Mouse (Mus musculus) mouse embryonic stem cell (cell line): ENCODE measurements around the gene Zfp78.

Experiments used
- in situ Hi-C, 2 experiments: fragments of 300-500 bp; cut with MboI; formaldehyde crosslinking; loops; 1 replicate in 1 of 2; 3 replicates in 1 of 2; pipeline ENCODE4 v1.14.3; 2019 to 2020; ENCODE audit warnings: low sequenced_read_pairs in 2 of 2, low pct_unique_long_range_greater_than_20kb in 1 of 2, mixed read lengths in 1 of 2; ENCODE audit not compliant: unreplicated experiment in 1 of 2

Gene Zfp78

DNA sequence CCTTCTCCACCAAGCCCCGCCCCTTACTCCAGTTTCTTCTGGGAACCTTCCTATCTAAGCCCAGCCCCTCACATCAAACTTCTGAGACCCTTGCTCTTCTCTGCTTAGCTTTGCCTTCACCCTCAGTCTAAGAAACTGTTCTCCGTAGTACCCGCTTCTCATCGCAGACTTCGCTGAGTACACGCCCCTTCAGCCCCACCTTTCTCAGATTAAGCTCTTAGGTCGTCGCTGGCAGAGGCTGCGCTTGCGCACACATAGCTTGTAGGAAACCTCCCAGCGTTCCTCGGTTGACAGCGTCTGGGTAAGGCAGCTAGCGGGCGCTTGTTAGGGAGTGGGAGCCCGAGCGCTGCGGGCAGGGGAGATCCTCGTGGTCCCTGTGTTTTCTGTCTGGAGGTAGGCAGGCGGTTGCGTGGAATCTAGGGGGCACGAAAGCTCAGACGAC is at the start of gene Zfp78:
TSS of gene Zfp78 (plus strand) at position 234 of the 442 bp plus-strand sequence.
- in situ Hi-C loops, result loop anchor here in 1 of 2 experiments (25.0 kb wide), 1 partner anchor 924 kb away; the partner anchor contains the start of gene Gm45844

DNA sequence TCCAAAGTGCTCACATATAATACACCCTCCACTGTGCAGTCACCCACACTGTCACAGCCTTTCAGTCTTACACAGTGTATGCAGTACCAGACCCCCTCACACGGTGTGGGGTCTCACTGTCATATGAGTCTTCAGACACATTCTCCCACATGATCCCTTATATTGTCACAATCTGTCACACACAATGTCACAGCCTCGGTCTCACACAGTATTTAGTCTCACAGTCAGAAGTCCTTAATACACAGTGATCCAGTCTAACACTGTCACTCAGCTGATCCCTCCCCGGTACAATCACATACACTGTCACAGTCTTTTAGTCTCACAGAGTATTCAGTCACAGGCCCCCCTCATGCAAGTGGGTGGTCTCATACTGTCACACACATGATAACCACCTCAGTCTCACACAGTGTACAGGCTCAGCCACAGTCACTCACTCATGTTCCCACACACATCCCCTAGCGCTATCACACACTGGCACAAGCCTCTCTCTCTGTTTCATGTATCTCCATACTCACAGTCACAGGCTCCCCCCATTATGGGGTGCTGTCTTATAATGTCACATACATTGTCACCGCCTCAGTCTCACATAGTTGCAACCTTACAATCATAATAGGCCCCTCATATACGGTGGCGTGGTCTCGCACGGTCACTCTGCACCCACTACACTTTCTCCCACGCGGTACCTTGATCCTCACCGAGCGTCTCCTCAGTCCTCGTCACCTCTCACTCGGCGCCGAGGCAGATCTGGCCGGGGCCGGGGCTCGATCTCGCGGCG is 32.4 kb upstream of the Zfp78 start:
- in situ Hi-C loops, result loop anchor here in 1 of 2 experiments (10.0 kb wide), 1 partner anchor 56 kb away; no protein-coding TSS in a partner anchor

DNA sequence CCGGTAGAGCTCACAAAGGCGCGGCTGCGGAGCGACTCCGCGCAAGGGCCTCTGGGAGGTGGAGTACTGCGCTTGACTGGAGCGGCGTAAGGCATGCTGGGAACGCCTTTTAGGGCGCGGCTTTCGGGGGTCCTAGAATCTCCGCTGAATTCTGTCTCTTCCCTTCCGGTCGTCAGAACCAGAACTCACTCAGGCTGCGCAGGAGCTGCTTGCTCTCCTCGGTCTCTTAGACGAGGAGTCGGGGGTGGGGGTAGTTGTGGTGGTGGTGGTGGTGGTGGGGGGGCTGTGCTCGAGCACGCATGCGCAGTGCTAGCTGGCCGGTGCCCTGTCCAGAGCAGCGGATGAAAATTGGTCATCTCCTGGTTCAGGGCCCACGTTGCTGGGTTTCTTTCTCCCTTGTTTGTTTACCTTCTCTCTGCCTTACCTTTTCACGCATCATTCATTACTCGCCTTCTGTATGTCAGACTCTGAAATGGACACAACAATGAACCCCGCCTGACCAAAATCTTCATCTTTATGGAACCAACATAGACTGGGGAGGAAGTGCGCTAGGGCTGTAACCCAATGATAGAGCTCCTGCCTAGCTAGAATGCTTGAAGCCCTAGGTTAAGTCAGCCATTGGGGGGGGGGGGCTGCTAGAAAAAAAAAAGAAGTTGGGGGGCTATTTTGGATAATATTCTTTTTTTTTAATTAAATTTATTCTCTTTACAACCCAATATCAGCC is 31.7 kb upstream of the Zfp78 start, which contains the start of gene Zfp583:
TSS of gene Zfp583 (minus strand) at position 53 of the 724 bp plus-strand sequence.
- in situ Hi-C loops, result loop anchor here in 1 of 2 experiments (10.0 kb wide), 1 partner anchor 57 kb away; no protein-coding TSS in a partner anchor

DNA sequence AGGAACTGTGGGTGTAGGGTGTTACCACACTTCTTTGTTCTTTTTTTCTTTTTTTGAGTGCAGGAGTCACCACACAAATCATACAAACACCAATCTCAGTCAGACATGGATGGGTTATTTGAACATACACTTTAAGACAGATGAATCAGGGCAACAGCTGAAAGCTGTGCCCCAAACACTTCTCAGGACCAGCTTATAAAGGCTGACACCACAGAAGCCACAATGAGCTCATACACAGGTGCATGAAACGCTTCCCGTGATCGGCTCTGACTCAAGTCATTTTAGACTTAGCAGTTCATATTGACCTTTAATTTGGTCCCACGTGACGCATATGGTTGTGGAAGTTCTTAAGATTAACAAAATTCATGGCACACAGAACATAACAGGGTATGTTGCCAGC is 23.2 kb upstream of the Zfp78 start:
- in situ Hi-C loops, result loop anchor here in 1 of 2 experiments (10.0 kb wide), 1 partner anchor 65 kb away; no protein-coding TSS in a partner anchor

DNA sequence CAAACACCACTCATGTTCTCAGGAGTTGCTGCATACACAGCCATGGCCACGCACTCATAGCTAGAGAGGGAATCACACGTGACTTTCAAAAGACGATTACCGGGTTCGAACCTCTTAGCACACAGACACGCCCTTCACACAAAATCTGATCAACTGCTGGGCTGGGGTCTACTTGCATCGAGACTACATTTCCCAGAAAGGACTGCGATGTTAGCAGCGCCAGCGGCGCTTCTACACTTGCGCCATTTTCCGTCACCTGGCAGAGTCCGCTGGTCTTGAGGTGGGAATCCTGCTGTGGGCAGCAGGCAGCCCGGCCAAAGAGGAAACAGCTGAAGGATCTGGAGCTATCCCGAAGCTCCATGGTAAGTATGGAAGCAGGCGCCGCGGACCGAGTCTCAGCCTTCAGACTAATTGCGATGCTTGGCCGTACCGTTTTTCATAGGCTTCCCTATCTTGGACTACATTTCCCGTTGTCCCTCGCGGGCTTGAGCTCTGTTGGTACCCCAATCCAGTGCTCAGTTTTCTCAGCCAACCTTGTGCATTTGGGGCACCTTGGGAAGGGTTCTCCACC is 19.5 kb upstream of the Zfp78 start, which contains the start of gene Gm3854:
TSS of gene Gm3854 (plus strand) at position 259 of the 571 bp plus-strand sequence.
- in situ Hi-C loops, result no loop called here

DNA sequence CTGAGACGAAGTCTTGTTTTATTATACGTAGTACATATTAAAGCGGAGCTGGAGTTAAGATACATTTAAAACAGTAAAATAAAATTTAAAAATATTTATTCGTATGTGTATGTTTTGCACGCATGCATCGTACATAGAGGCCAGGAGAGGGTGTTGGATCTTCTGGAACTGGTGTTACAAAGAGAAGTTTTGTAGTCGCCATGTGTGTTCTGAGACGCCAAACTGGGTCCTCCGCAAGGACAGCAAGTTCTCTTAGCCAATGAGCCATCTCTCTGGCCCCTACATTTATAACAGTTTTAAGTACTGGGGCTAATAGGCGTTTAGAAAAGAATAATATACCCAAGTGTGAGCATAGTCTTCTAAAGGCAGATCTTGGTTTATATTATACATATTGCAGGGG is 19.0 kb upstream of the Zfp78 start:
- in situ Hi-C loops, result no loop called here

DNA sequence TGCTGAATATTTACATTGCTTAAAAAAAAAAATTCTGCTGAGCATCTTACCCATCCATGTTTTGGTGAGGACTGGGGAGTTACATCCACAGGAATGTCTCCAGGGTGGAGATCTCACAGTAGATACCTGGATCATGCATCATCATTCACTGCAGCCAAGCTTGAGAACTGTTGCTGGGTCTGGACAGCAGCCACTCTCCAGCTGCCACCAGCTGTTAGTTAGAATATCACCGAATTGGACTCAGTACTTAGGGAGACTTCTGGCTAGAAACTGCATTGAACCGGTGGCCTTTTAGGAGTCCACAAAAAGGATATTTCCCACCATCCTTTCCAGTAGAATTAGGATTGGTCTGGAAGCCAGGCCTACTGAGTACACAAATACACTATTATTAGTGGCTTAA is 5.0 kb upstream of the Zfp78 start:
- in situ Hi-C loops, result loop anchor here (5.0 to 25.0 kb wide), 5 partner anchors 57 to 929 kb away; partner anchors contain the start of genes Olfr1349 (in 2 of the 2), Gm20715 (in 1 of the 2) and Gm45844 (in 1 of the 2)

DNA sequence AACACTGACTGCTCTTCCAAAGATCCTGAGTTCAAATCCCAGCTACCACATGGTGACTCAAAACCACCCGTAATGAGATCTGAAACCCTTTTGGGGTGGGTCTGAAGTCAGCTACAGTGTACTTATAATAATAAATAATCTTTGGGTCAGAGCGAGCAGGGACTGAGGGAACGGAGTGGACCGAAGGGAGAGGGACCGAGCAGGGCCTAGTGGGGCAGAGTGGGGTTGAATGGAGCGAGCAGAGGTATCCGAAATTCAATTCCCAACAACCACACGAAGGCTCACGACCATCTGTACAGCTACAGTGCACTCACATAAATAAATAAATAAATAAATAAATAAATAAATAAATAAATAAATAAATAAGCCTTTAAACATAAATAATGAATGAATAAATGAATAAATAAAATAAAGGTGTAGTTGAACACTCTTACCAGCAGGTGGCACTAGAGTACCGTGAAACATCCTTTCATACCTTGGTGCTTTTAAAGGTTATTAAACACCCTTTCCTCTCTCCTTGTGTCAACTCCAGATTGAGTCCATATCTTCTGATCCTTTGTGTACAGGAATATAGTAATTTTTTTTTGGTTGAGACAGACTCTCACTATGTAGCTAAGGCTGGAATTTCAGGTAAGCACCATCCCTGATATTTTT is 4.0 kb upstream of the Zfp78 start:
- in situ Hi-C loops, result loop anchor here (5.0 to 25.0 kb wide), 5 partner anchors 56 to 928 kb away; partner anchors contain the start of genes Olfr1349 (in 2 of the 2), Gm20715 (in 1 of the 2) and Gm45844 (in 1 of the 2)

DNA sequence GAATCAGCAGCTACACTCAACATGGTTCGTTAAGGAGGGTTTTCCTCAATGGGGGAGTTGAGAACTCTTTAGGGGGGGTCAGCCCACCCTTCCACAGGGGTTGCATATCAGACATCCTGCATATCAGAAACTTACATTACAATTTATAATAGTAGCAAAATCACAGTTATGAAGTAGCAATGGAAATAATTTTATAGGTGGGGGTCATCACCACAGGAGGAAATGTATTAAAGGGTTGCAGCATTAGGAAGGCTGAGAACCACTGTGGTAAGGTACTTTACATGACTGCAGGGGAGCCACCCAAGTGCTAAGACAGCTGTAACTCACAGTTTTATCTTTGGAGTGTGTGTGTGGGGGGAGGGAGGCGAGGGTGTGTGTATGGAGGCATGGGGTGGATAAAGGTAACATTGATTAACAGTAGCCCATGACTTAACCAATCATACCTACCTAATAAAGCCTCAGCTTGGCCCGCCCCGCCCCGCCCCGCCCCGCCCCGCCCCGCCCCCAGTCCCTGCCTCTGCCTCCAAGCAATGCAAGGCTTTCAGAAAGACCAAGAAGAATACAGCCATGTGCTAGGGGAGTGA is 2.5 kb upstream of the Zfp78 start:
- in situ Hi-C loops, result loop anchor here in 1 of 2 experiments (25.0 kb wide), 1 partner anchor 927 kb away; the partner anchor contains the start of gene Gm45844

DNA sequence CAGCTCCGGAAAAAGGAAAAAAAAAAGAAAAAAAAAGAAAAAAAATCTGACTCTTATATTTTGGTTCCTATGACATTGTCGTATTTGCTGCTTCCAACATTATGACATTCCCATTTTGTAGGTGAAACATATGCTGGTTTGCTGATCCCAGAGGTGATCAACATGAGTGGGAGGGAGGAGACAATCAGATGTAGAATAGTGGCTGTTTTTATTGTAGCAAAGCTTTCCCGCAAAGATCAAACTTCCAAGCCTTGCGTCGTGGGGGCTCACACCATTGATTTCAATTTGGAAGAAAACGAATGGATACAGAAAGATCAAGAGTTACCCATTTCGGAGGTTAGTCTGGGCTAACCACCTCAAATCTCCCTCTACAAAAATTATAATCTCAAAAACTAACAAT is 1.3 kb upstream of the Zfp78 start:
- in situ Hi-C loops, result loop anchor here in 1 of 2 experiments (25.0 kb wide), 1 partner anchor 926 kb away; the partner anchor contains the start of gene Gm45844

DNA sequence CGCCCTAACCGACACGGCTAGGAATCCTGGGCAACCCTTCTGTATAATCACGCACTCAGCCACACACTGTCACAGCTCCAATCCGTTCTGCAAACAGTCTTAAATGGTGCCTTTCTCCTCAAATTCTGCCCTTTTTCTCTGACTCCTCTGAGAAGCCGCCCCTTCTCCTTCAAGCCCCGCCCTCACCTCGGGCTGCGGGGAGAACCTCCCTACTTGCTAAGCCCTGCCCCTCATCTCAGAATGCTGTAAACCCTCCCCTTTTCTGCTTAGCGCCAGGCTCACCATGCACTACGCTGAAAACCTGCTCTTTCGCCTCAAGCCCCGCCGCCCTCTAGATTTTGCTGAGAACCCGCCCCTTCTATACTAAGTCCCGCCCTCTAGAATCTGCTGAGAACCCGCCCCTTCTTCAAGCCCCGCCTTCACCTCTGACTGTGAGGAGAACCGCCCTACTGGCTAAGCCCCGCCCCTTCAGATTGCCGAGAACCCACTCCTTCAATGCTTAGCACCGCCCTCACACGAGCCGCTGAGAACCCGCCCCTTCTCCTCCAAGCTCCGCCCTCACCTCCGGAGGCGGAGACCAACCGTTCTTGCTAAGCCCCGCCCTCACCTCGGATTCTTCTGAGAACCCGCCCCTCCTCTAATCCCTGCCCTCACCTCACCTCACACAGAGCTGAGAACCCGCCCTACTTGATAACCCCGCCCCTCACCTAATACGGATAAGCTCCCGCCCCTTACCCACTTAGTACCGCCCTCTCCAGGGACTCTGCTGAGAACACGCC is 623 bp upstream of the Zfp78 start:
- in situ Hi-C loops, result loop anchor here in 1 of 2 experiments (25.0 kb wide), 1 partner anchor 925 kb away; the partner anchor contains the start of gene Gm45844

DNA sequence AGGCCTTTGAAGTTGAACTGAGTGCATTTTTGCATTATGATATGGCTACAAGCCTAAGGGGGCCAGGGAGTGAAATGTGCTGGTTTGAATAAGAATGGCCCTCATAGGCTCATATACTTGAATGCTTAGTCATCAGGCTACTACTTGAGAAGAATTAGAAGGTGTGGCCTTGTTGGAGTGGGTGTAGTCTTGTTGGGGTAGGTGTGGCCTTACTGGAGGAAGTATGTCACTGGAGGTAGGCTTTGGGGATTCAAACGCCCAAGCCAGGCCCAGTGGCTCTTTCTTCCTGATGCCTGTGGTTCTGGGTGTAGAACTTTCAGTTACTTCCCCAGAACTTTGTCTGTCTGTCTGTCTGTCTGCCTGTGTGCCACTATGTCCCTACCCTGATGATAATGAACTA is 1.7 kb downstream of the Zfp78 start:
- in situ Hi-C loops, result loop anchor here in 1 of 2 experiments (25.0 kb wide), 1 partner anchor 923 kb away; the partner anchor contains the start of gene Gm45844

DNA sequence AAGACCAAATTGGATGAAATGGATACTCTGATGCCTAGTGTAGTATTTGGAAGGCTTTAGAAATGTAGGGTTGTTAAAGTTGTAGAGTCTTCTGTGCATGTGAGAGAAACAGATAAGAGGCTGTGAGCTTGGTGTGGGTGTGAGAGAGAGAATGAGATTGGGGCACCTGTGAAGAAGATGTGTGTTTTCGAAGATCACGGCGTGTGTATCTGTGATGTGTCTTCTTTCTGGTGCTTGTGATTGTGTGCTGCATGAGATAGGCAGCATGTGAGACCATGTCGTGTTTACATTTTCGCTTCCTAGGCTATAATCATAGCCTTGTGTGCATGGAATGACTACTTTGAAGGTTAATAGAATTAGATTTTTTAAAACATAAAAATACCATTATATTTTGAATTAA is 4.1 kb downstream of the Zfp78 start:
- in situ Hi-C loops, result loop anchor here in 1 of 2 experiments (25.0 kb wide), 1 partner anchor 920 kb away; the partner anchor contains the start of gene Gm45844

DNA sequence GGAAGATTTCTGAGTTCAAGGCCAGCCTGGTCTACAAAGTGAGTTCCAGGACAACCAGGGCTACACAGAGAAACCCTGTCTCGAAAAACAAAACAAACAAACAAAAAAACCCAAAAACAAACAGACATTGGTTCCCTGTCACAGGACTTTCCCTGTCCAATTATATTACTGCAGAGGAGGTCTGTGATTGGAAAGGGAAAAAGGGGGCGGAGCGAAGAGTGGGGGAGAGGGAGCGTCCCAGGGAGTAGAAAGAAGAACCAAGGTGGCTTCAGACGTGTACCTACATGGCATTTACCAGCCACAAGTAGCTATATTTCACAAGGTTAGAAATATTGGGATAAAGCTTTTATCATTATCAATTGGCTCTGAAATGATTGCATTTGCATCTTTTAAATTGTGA is 5.1 kb downstream of the Zfp78 start:
- in situ Hi-C loops, result loop anchor here in 1 of 2 experiments (25.0 kb wide), 1 partner anchor 919 kb away; the partner anchor contains the start of gene Gm45844

DNA sequence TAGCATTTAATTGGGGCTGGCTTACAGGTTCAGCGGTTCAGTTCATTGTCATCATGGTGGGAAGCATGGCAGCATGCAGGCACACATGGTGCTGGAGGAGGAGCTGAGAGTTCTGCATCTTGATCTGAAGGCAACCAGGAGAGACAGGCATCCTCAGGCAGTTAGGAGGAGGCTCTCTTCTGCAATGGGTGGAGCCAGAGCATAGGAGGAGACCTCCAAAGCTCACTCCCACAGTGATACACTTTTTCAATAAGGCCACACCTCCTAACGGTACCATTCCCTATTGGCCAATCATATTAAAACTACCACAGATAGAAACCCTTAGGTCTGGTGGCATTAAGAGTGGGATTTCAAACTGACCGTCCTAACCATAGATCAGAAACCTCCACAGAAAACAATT is 6.4 kb downstream of the Zfp78 start:
- in situ Hi-C loops, result loop anchor here in 1 of 2 experiments (25.0 kb wide), 1 partner anchor 918 kb away; the partner anchor contains the start of gene Gm45844

DNA sequence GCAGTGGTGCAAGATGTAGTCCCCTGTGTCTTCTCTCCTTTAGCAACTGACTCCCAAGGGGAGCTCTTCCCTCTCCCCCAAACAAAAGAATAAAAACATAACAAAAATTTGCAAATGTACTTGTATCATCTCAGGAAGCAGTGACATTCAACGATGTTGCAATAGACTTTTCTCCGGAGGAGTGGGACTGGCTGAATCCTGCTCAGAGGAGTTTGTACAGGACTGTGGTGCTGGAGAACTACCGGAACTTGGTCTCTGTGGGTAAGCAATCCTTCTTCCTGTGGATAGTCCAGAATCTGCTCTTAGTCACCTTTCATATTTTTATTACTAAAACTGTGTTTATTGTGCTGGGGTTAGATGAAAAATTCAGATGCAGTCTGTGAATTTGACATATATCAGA is 9.9 kb downstream of the Zfp78 start:
- in situ Hi-C loops, result loop anchor here in 1 of 2 experiments (25.0 kb wide), 1 partner anchor 914 kb away; the partner anchor contains the start of gene Gm45844
